Mouse (Mus musculus) MEL (cell line): Measurements from ENCODE around the gene 2210016F16Rik. TPM values are rescaled to one million over a fixed set of nuclear protein-coding genes. Genes with fewer than 3 reads are reported as not detected.

Experiments used
- DNase-seq: peaks from one replicate; pipeline ENCODE4 v3.0.0; 2011; ENCODE audit warnings: low read depth, low spot score
- H3K27ac ChIP-seq: 2 replicates; pipeline ENCODE4 v1.5.1; 2012; ENCODE audit warnings: low read depth, mild to moderate bottlenecking, control low read depth, low read length, moderate library complexity; ENCODE audit not compliant: control insufficient read depth
- H3K27me3 ChIP-seq, 2 experiments: fragments of 150-350 bp in 1 of 2; sonication (generic) in 1 of 2; 2 replicates each; pipeline ENCODE4 v1.6.1; 2012; ENCODE audit warnings: low read length in 2 of 2, mild to moderate bottlenecking in 2 of 2, improper control_type of control experiment in 1 of 2, moderate library complexity in 1 of 2; ENCODE audit not compliant: insufficient read depth in 2 of 2, control insufficient read depth in 1 of 2
- H3K36me3 ChIP-seq, 2 experiments: 2 replicates each; pipeline ENCODE4 v1.6.1; 2012 to 2014; ENCODE audit warnings: low read length in 2 of 2, improper control_type of control experiment in 1 of 2, inconsistent platforms in 1 of 2, mild to moderate bottlenecking in 1 of 2; ENCODE audit not compliant: insufficient read depth in 2 of 2, control insufficient read depth in 1 of 2
- H3K4me1 ChIP-seq, 2 experiments: fragments of 150-350 bp in 1 of 2; sonication (generic) in 1 of 2; 2 replicates each; pipeline ENCODE4 v1.6.1; 2012; ENCODE audit warnings: low read length in 2 of 2, improper control_type of control experiment in 1 of 2, mild to moderate bottlenecking in 1 of 2; ENCODE audit not compliant: insufficient read depth in 2 of 2, control insufficient read depth in 1 of 2
- H3K4me3 ChIP-seq, 2 experiments: fragments of 150-350 bp in 1 of 2; sonication (generic) in 1 of 2; 2 replicates each; pipeline ENCODE4 v1.5.1; 2012; ENCODE audit warnings: low read depth in 2 of 2, low read length in 2 of 2, mild to moderate bottlenecking in 2 of 2, moderate library complexity in 2 of 2, control low read depth in 1 of 2, improper control_type of control experiment in 1 of 2; ENCODE audit not compliant: control insufficient read depth in 1 of 2, insufficient read depth in 1 of 2
- H3K79me2 ChIP-seq: 2 replicates; pipeline ENCODE4 v1.6.1; 2012; ENCODE audit warnings: mild to moderate bottlenecking, low read length, moderate library complexity; ENCODE audit not compliant: control insufficient read depth, poor library complexity, insufficient read depth
- H3K9ac ChIP-seq: 2 replicates; pipeline ENCODE4 v1.6.1; 2012; ENCODE audit warnings: low read depth, mild to moderate bottlenecking, control low read depth, low read length, moderate library complexity; ENCODE audit not compliant: control insufficient read depth, poor library complexity, severe bottlenecking
- H3K9me3 ChIP-seq: fragments of 150-350 bp; sonication (generic); replicated peaks from 2 replicates; pipeline ENCODE4 v1.6.1; 2012; ENCODE audit warnings: mild to moderate bottlenecking, low read length, improper control_type of control experiment, moderate library complexity; ENCODE audit not compliant: insufficient read depth
- CTCF ChIP-seq, 3 experiments: IDR thresholded peaks in 2 of 3; conservative IDR thresholded peaks in 1 of 3; 2 replicates each; pipeline ENCODE4 v1.5.1; 2011 to 2012; ENCODE audit warnings: low read length in 3 of 3, low read depth in 2 of 3, mild to moderate bottlenecking in 2 of 3, improper control_type of control experiment in 1 of 3, inconsistent platforms in 1 of 3, mixed read lengths in 1 of 3, moderate library complexity in 1 of 3; ENCODE audit not compliant: control insufficient read depth in 1 of 3, insufficient read depth in 1 of 3, poor library complexity in 1 of 3, severe bottlenecking in 1 of 3
- ELF1 ChIP-seq: IDR thresholded peaks from 2 replicates; pipeline ENCODE4 v1.6.1; 2014; ENCODE audit warnings: low read depth, mild to moderate bottlenecking, inconsistent platforms, low read length, improper control_type of control experiment, moderate library complexity
- ETS1 ChIP-seq: IDR thresholded peaks from 2 replicates; pipeline ENCODE4 v1.6.1; 2012; ENCODE audit warnings: low read depth, mild to moderate bottlenecking, inconsistent platforms, low read length, improper control_type of control experiment, moderate library complexity
- HCFC1 ChIP-seq: IDR thresholded peaks from 2 replicates; pipeline ENCODE4 v1.6.1; 2012; ENCODE audit warnings: low read depth, mild to moderate bottlenecking, inconsistent platforms, low read length, improper control_type of control experiment, moderate library complexity
- JUND ChIP-seq: IDR thresholded peaks from 2 replicates; pipeline ENCODE4 v1.6.1; 2011; ENCODE audit warnings: low read depth, mild to moderate bottlenecking, improper control_type of control experiment, low read length
- KAT2A ChIP-seq: conservative IDR thresholded peaks from 2 replicates; pipeline ENCODE4 v1.6.1; 2012; ENCODE audit warnings: low read depth, low read length, improper control_type of control experiment, inconsistent platforms
- MAFK ChIP-seq: IDR thresholded peaks from 2 replicates; pipeline ENCODE4 v1.6.1; 2011; ENCODE audit warnings: low read depth, mild to moderate bottlenecking, low read length, improper control_type of control experiment, borderline replicate concordance
- MAX ChIP-seq: IDR thresholded peaks from 2 replicates; pipeline ENCODE4 v1.6.1; 2011; ENCODE audit warnings: low read length, improper control_type of control experiment
- MAZ ChIP-seq: IDR thresholded peaks from 2 replicates; pipeline ENCODE4 v1.6.1; 2012; ENCODE audit warnings: low read depth, mild to moderate bottlenecking, inconsistent platforms, low read length, improper control_type of control experiment
- MYB ChIP-seq: IDR thresholded peaks from 2 replicates; pipeline ENCODE4 v1.6.1; 2011; ENCODE audit warnings: mild to moderate bottlenecking, low read depth, low read length, improper control_type of control experiment
- RCOR1 ChIP-seq: IDR thresholded peaks from 2 replicates; pipeline ENCODE4 v1.6.1; 2012; ENCODE audit warnings: low read depth, mild to moderate bottlenecking, inconsistent platforms, low read length, improper control_type of control experiment
- SMC3 ChIP-seq: IDR thresholded peaks from 2 replicates; pipeline ENCODE4 v1.6.1; 2011; ENCODE audit warnings: low read depth, low read length, improper control_type of control experiment
- TCF12 ChIP-seq: IDR thresholded peaks from 2 replicates; pipeline ENCODE4 v1.6.1; 2014; ENCODE audit warnings: low read depth, mild to moderate bottlenecking, inconsistent platforms, low read length, improper control_type of control experiment, moderate library complexity
- USF1 ChIP-seq: IDR thresholded peaks from 2 replicates; pipeline ENCODE4 v1.6.1; 2014; ENCODE audit warnings: low read depth, mild to moderate bottlenecking, inconsistent platforms, low read length, improper control_type of control experiment, moderate library complexity
- USF2 ChIP-seq, 2 experiments: IDR thresholded peaks; 2 replicates each; pipeline ENCODE4 v1.6.1; 2011 to 2012; ENCODE audit warnings: improper control_type of control experiment in 2 of 2, low read length in 2 of 2, borderline replicate concordance in 1 of 2, inconsistent platforms in 1 of 2, low read depth in 1 of 2, mild to moderate bottlenecking in 1 of 2; ENCODE audit not compliant: insufficient read depth in 1 of 2
- ZKSCAN1 ChIP-seq: IDR thresholded peaks from 2 replicates; pipeline ENCODE4 v1.6.1; 2012; ENCODE audit warnings: low read depth, mild to moderate bottlenecking, inconsistent platforms, low read length, improper control_type of control experiment, moderate library complexity
- ZMIZ1 ChIP-seq: IDR thresholded peaks from 2 replicates; pipeline ENCODE4 v1.6.1; 2012; ENCODE audit warnings: low read depth, mild to moderate bottlenecking, inconsistent platforms, low read length, improper control_type of control experiment, moderate library complexity
- ZNF384 ChIP-seq: IDR thresholded peaks from 2 replicates; pipeline ENCODE4 v1.6.1; 2012; ENCODE audit warnings: low read depth, mild to moderate bottlenecking, inconsistent platforms, low read length, improper control_type of control experiment
- polyA plus RNA-seq, 2 experiments: library from polyadenylated mRNA; stranded (reverse) in 1 of 2; unstranded in 1 of 2; fragments of >175 nt in 1 of 2; fragments of >200 nt in 1 of 2; gene quantifications; 2 replicates each; pipeline versions ENCODE4 v1.2.1 to v1.2.4; 2012; ENCODE audit warnings: low replicate concordance in 2 of 2, low read depth in 1 of 2; ENCODE audit not compliant: insufficient read length in 2 of 2, insufficient read depth in 1 of 2, missing spikeins in 1 of 2
- total RNA-seq: library from RNA; depleted of rRNA; stranded (reverse); fragments of 300-350 nt; gene quantifications from 2 replicates; pipeline ENCODE4 v1.2.3, GENCODE M21; 2012

The 2210016F16Rik gene
- total and polyA plus RNA-seq, 3 experiments, result 0.08 to 0.22 TPM; not detected in 1

DNA sequence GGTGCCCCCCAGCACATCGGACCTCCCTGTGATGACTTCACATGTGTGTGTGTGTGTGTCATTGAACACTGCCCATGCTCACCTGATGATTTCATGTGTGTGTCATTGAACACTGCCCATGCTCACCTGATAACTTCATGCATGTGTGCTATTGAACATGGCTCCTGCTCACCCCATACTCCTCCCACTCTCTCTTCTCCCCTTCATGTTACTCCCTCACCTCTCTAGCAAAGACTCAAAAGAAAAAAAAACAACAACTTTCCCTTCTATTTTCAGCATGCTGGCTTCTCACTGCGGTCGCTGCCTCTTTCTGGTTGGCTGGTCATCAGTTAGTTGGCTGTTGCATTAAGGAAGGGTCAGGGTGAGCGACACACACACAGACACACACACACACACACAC, 33.6 kb upstream of the 2210016F16Rik start:
- Histone ChIP-seq H3K27me3 (no peaks in the 10 kb centered on the region), H3K4me1 (no peaks in the 10 kb centered on the region)
- no peak for TF ChIP-seq JUND
- TF ChIP-seq, all 39 proteins: peak for 0
- no peak for DNase-seq
- no peaks in the 10 kb centered on the region for H3K36me3 ChIP-seq
- no peak overlapping the region for H3K27ac ChIP-seq
- no peaks in the 10 kb centered on the region for H3K79me2 ChIP-seq
- no peak overlapping the region for H3K9ac ChIP-seq
- H3K9me3 ChIP-seq, result no peaks in the 10 kb centered on the region
- no peak overlapping the region for H3K4me3 ChIP-seq

DNA sequence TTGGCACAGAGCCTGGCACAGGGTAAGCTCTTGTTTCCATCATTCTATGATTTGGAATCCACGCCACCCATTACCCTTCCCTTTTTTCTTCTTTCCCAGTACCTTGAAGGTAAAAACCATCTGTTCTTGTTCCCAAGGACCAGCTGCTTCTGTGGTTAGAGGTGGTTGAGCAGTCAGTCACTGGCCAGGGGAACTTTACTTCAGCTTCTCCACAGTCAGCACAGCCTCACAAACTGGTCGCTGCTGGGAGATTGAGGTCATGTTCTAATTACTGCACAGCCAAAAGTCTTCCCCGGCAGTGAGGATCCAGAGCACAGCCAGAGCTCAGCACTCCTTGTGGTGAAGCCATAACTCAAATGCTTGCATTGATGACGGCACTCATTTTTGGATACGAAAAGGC, 30.8 kb upstream of the 2210016F16Rik start:
- H3K4me3 ChIP-seq, result no peak overlapping the region
- DNase-seq, result no peak
- H3K4me1 ChIP-seq, result no peaks in the 10 kb centered on the region
- H3K9ac ChIP-seq, result no peak overlapping the region
- no peaks in the 10 kb centered on the region for H3K27me3 ChIP-seq
- no peak overlapping the region for H3K27ac ChIP-seq
- no peaks in the 10 kb centered on the region for H3K79me2 ChIP-seq
- no peaks in the 10 kb centered on the region for H3K36me3 ChIP-seq
- H3K9me3 ChIP-seq, result no peaks in the 10 kb centered on the region
- no peak for TF ChIP-seq HCFC1
- no peak for TF ChIP-seq ELF1
- no peak for TF ChIP-seq MAX
- TF ChIP-seq MAFK, result no peak
- no peak for TF ChIP-seq USF1
- no peak for TF ChIP-seq MYB
- TF ChIP-seq RCOR1, result no peak
- no peak for TF ChIP-seq ZMIZ1
- no peak for TF ChIP-seq CTCF (IDR thresholded peaks at IDR 0.05 in 2 of 3, conservative IDR thresholded peaks at IDR 0.05 in 1 of 3; ENCODE audit: control insufficient read depth in 1 of 3, insufficient read depth in 1 of 3, low read depth in 2 of 3, low read length in 3 of 3, poor library complexity in 1 of 3, severe bottlenecking in 1 of 3)
- TF ChIP-seq USF2 (IDR thresholded peaks at IDR 0.05; ENCODE audit: borderline replicate concordance in 1 of 2, insufficient read depth in 1 of 2, low read depth in 1 of 2, low read length in 2 of 2), result no peak
- TF ChIP-seq ZNF384, result no peak
- TF ChIP-seq KAT2A, result no peak
- TF ChIP-seq TCF12, result no peak
- no peak for TF ChIP-seq ZKSCAN1
- no peak for TF ChIP-seq MAZ
- no peak for TF ChIP-seq SMC3
- no peak for TF ChIP-seq ETS1
